Mouse (Mus musculus) central nervous system, embryonic 18 days (tissue): ENCODE measurements around the gene Slc16a7. TPM values are rescaled to one million over a fixed set of nuclear protein-coding genes. Genes with fewer than 3 reads are reported as not detected.

Source experiments
- polyA plus RNA-seq: library from polyadenylated mRNA; depleted of rRNA; stranded (reverse); fragments of >200 nt; gene quantifications from 2 replicates; pipeline ENCODE4 v1.2.3, GENCODE M21; 2012; rRNA removed

The Slc16a7 gene
- polyA plus RNA-seq: 16.7 and 19.0 TPM in 2 replicates

GRCm38 (mm10) chr10:125388876-125389786, at the start of gene Slc16a7:
Gene Slc16a7, minus strand, starts transcription at chr10:125389465.

